Mouse (Mus musculus) brain, embryonic 14.5 days (tissue): Measurements from ENCODE around the gene Gm11733.

Experiments used
- CTCF ChIP-seq: fragments of 200-500 bp; IDR thresholded peaks from 2 replicates; pipeline ENCODE4 v1.5.1; 2012; ENCODE audit warnings: inconsistent platforms, mild to moderate bottlenecking, moderate library complexity, borderline replicate concordance; ENCODE audit not compliant: insufficient read depth, insufficient read length; ENCODE audit errors: extremely low read depth
- POLR2A ChIP-seq: fragments of 200-500 bp; IDR thresholded peaks from 2 replicates; pipeline ENCODE4 v1.6.1; 2012; ENCODE audit warnings: mild to moderate bottlenecking, inconsistent platforms, borderline replicate concordance; ENCODE audit not compliant: poor library complexity, insufficient read depth, insufficient read length, severe bottlenecking; ENCODE audit errors: extremely low read depth

DNA sequence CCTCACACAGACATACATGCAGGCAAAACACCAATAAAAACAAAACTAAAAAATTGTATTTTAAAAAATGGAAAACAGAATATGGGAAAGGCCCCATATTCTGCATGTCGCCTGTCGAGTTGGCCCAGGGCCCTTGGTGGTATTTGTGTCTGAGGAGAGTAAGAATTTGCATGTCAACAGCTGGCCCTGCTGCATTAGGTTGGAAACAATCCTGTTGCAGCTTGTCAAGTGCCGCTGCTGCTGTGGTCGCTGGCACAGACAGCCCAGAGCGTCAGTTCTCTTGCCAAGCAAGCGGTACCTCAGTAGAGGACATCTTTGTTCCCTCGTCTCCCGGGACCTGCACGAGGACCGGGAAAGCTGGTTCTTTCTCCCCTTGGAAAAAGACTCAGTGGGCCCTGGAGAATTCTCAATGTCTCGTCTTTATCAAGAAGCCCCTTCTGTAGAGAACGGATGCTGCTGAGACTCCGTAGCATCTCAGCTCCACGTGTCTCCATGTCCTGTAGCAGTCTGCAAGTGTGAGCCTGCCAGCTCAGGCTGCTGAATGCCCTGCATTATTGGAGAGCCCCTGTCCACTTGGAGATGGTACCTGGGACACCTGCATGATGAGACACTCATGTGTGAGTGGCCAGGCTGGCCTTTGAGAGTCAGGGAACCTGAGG is 12.4 kb upstream of the Gm11733 start:
- no peak for TF ChIP-seq POLR2A
- TF ChIP-seq CTCF: no peak
